Mouse (Mus musculus) retina, adult 2 months (tissue): ENCODE results near the gene Chid1.

ENCODE experiments used
- DNase-seq: peaks from one replicate; pipeline ENCODE4 v3.0.0-alpha.2; 2012; ENCODE audit warnings: low read depth, low spot score

Gene Chid1

GRCm38 (mm10) chr7:141476226-141476980 is 63.3 kb downstream of the Chid1 start:
- no peak for DNase-seq

GRCm38 (mm10) chr7:141475805-141476158 is 63.9 kb downstream of the Chid1 start:
- DNase-seq, result no peak

DNA sequence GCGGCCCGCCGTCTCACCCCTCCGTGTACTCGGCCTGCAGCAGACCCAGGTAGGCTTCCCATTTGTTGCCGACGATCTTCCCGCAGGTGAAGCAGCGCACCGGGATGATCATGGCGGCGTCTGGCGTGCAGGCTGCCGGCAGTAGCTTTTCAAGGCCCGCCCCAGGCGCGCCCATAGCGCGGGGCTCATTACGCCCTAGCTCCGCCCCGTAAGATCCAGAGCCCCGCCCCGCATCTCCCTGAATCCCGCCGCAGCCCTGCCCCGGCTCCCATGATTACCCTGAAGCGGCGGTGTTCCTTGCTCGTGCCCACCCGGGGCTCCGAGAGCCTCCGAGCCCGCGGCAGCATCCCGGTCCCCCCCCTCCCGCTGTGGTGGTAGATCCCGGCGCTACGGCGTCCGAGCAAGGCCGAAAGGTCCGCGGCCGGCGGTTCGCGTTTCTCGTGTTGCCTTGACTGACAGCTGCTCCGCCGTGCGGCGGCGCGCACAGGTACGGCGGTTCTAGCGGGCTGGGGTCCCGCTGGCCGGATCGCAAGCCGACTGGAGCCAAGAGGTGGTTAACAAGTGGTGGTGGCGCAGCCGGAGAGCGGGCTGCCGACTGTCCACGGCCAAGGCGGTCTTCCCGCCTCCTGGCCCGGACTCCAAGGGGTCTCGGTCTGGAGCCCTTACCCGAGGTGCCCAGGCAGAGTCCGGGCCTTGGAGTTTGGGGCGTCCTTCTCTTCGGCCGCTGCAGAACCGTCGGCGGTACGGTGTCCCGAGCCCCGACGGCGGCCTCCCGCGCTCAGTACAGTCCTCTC is 64.4 kb downstream of the Chid1 start, which contains the start of the genes Polr2l and Tspan4:
Gene Polr2l, minus strand, starts transcription at position 122 of the 794 bp plus-strand sequence.
Gene Tspan4, plus strand, starts transcription at position 230 of the 794 bp plus-strand sequence.
- DNase-seq, result peak; percentile 76

- no peak for DNase-seq
Measured at GRCm38 (mm10) chr7:141474160-141474559, 65.5 kb downstream of the Chid1 start.

DNA sequence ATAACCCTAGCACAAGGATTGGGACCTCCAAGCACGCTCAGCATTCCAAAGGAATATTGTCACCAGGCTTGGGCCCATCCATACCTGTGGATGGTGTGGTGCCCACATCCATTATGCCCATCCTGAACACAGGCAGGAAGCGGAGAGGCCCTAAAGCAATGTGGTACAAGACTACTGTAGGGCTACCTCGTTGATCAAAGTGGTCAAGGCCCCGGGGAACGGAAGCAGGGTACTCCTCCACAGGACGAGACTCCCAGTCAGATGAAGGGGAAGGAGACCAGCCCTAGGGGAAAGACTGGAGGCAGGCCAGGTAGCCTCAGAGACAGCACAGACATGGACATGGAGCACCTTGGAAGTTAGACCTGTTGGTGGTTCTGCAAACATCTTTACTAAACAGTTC is 66.9 kb downstream of the Chid1 start:
- no peak for DNase-seq

DNA sequence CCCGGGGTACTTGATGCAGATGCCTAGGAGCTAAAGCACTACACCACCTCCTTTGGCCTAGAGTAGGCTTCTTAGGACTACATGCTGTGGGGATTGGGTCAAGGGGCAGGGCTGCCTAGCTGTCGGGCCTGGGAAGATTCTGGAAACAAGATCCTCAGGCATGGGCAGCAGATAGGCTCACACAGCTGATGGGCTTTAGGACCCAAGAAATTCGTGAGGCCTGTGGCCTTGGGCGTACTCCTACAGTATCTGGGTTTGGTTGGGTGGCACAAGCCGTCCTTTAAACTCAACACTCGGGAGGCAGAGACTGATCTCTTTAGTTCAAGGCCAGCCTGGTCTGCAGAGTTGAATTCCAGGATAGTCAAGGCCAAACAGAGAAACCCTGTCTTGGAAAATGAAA is 67.4 kb downstream of the Chid1 start:
- DNase-seq, result no peak

DNA sequence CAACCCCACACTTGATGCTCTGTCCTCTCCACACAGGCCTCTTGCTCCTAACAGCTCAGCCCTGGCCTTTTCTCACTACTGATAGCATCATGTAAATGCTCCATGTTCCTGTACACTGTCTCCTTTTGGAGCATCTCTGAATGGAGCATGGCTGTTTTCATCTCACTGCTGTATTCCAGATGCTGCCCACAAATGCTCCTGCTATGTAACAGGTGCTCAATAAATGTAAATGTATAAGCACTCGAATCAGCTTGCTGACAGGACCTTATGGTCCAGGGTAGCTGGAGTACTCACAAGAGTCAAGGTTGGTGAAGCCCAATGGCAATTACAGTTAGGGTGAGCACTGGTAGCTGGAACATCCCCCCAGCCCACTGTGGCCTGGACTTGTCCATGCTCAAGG is 68.4 kb downstream of the Chid1 start:
- DNase-seq, result no peak

DNA sequence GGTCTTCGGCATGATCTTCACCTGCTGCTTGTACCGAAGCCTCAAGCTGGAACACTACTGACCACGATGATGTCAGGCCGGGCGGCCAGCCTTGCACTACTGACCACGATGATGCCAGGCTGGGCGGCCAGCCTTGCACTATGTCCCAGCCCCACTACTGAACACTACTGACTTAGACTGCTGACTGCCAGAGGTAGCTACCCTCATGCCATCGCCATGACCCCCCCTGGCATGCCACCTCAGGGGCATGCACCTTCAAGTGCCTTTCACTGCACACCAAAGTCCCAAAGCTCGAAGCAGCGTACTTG is 69.1 kb downstream of the Chid1 start:
- no peak for DNase-seq

GRCm38 (mm10) chr7:141469901-141470636 is 69.6 kb downstream of the Chid1 start:
- no peak for DNase-seq

DNA sequence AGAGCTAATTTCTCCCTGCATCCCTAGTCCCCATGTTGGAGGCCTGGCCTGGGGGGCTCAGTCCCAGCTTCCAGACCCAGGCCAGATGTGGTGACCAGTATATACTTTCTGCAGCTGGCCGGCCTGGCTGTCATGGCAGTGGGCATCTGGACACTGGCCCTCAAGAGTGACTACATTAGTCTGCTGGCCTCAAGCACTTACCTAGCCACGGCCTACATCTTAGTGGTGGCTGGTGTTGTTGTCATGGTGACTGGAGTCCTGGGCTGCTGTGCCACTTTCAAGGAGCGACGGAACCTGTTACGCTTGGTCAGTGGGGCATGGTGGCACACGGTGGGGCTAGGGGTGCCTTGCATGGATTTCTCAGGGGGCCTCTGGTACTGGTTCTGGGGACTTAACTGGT is 70.3 kb downstream of the Chid1 start:
- no peak for DNase-seq

GRCm38 (mm10) chr7:141468522-141469211 is 71.0 kb downstream of the Chid1 start:
- no peak for DNase-seq

GRCm38 (mm10) chr7:141468164-141468521 is 71.5 kb downstream of the Chid1 start:
- DNase-seq, result no peak

- DNase-seq, result no peak
Measured at GRCm38 (mm10) chr7:141467230-141468030, 72.2 kb downstream of the Chid1 start, which contains the start of gene Cd151. Gene Cd151, plus strand, starts transcription at chr7:141467392.

DNA sequence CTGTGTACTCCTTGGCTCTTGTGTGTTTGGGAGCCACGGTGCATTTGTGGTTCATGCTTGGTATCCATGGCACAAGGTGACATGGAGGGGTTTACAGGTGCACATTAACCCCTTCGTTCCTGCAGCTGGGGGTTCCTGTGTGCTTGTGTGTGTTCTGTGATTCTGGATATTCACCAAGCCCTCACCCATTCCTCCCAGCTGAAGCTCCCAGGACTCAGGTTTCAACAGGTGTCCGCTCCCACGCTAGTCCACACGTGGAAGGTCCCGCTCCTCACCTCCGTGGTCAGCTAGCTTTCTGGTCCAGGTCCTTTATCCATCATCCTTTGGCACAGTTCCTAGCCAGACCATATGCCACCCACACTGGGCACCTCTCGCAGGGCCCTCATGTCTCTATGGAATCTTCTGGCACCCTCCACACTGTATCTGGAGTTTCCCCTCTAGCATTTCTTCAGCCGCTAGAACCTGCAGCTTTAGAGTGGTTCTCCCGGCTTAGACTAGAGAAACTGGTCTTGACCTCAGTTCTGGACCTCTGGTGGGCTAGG is 73.0 kb downstream of the Chid1 start:
- DNase-seq, result no peak

DNA sequence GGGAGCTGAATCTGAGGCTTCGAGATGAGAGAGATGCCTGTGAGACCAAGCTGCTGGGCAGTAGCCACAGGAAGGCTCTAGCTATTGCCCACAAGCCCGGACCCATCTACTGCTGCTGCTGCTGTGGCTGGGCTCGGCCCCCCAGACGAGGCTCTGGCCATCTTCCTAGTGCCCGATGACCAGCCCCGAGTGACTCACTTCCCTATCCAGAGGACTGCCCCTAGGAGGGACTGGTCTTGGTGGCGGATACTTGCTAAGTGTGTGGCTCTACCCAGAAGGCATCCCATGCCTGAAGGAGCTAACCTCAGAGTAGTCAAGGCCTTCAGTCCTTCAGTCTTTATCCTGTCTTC is 73.6 kb downstream of the Chid1 start:
- no peak for DNase-seq

DNA sequence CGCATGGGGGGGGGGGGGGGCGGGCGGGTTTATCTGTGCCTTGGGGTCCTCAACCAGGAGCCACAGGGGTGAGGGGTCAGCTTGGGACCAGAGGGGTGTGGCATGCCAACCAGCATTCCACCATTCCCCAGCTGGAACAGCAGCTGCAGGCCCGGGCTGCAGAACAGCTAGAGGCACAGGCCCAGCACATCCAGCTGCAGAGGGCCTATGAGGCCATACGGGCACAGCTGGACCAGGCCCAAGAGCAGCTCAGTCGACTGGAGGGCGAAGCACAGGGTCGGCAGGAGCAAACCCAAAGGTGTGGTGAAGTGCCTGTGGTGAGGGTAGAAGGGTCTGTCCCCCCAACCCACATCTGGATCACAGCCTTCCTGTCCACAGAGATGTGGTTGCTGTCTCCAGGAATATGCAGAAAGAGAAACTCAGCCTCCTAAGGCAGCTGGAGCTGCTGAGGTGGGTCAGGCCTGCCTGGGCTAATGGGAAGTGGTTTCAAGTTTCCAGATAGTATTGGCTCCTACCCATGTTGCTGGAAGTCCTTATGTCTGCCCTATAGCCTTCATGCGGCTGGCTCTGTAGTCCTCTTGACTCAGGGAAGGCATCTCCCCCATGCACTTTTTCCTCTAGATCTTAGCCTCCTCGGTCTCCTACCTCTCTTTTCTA is 74.1 kb downstream of the Chid1 start:
- DNase-seq, result no peak

GRCm38 (mm10) chr7:141464603-141465201 is 75.0 kb downstream of the Chid1 start:
- DNase-seq, result no peak

GRCm38 (mm10) chr7:141463824-141464602 is 75.6 kb downstream of the Chid1 start:
- DNase-seq, result no peak

- DNase-seq, result no peak
Measured at GRCm38 (mm10) chr7:141462333-141462821, 77.3 kb downstream of the Chid1 start.
